Mouse (Mus musculus) bone marrow macrophage, adult 2 months (primary cell): ENCODE data around the gene Trim9. TPM values are rescaled to one million over a fixed set of nuclear protein-coding genes. Genes with fewer than 3 reads are reported as not detected.

Experiments
- H3K27ac ChIP-seq: 2 replicates; pipeline ENCODE4 v1.5.1; 2012; ENCODE audit warnings: low read depth, low read length; ENCODE audit not compliant: insufficient read depth
- H3K4me1 ChIP-seq: 2 replicates; pipeline ENCODE4 v1.6.1; 2012; ENCODE audit warnings: low read length; ENCODE audit not compliant: control insufficient read depth, insufficient read depth
- H3K4me3 ChIP-seq: 2 replicates; pipeline ENCODE4 v1.5.1; 2012; ENCODE audit warnings: mild to moderate bottlenecking, low read length, moderate library complexity; ENCODE audit not compliant: insufficient read depth
- CTCF ChIP-seq: IDR thresholded peaks from 2 replicates; pipeline ENCODE4 v1.5.1; 2012; ENCODE audit warnings: low read depth, mild to moderate bottlenecking, low read length, moderate library complexity
- POLR2A ChIP-seq: IDR thresholded peaks from 2 replicates; pipeline ENCODE4 v1.6.1; 2012; ENCODE audit warnings: mild to moderate bottlenecking, low read depth, low read length, borderline replicate concordance
- polyA plus RNA-seq: library from polyadenylated mRNA; stranded (reverse); fragments of >200 nt; gene quantifications from 2 replicates; pipeline ENCODE4 v1.2.4, GENCODE M21; 2012; ENCODE audit not compliant: missing spikeins, insufficient read depth, insufficient read length

Gene Trim9
- polyA plus RNA-seq, 1 experiment, result not detected

- Histone ChIP-seq H3K27ac (no peak overlapping the region), H3K4me1 (peaks cover 8% of the 10 kb centered on the region), H3K4me3 (no peak overlapping the region)
- TF ChIP-seq POLR2A (no peak), CTCF (no peak)
Measured at GRCm38 (mm10) chr12:70223331-70223730, 124.1 kb downstream of the Trim9 start.

GRCm38 (mm10) chr12:70221425-70221824 is 126.0 kb downstream of the Trim9 start:
- TF ChIP-seq CTCF, result no peak
- no peak for TF ChIP-seq POLR2A
- H3K4me1 ChIP-seq, result peaks cover 4% of the 10 kb centered on the region; the same call in 1 of the 2 replicates
- H3K27ac ChIP-seq, result no peak overlapping the region
- no peak overlapping the region for H3K4me3 ChIP-seq

- peaks cover 4% of the 10 kb centered on the region; the same call in 1 of the 2 replicates for H3K4me1 ChIP-seq
- no peak overlapping the region for H3K4me3 ChIP-seq
- TF ChIP-seq POLR2A (no peak), CTCF (no peak)
- H3K27ac ChIP-seq, result no peak overlapping the region
Measured at GRCm38 (mm10) chr12:70218795-70219540, 128.4 kb downstream of the Trim9 start.

- TF ChIP-seq POLR2A (no peak), CTCF (no peak)
- no peak overlapping the region for H3K4me3 ChIP-seq
- H3K4me1 ChIP-seq, result peaks cover 4% of the 10 kb centered on the region; the same call in 1 of the 2 replicates
- no peak overlapping the region for H3K27ac ChIP-seq
Measured at GRCm38 (mm10) chr12:70216229-70216800, 131.1 kb downstream of the Trim9 start.

- TF ChIP-seq POLR2A (no peak), CTCF (no peak)
- Histone ChIP-seq H3K4me3 (no peak overlapping the region), H3K4me1 (peaks cover 2% of the 10 kb centered on the region; the same call in 1 of the 2 replicates)
Measured at GRCm38 (mm10) chr12:70214281-70214680, 133.1 kb downstream of the Trim9 start.

GRCm38 (mm10) chr12:70213601-70214000 is 133.8 kb downstream of the Trim9 start:
- no peaks in the 10 kb centered on the region for H3K4me1 ChIP-seq
- TF ChIP-seq POLR2A, result no peak
- no peak for TF ChIP-seq CTCF
- no peak overlapping the region for H3K4me3 ChIP-seq
- no peak overlapping the region for H3K27ac ChIP-seq

More at GRCm38 (mm10) chr12:70214281-70214680, 133.1 kb downstream of the Trim9 start:
- H3K27ac ChIP-seq, result no peak overlapping the region

GRCm38 (mm10) chr12:70212501-70212900 is 134.9 kb downstream of the Trim9 start:
- Histone ChIP-seq H3K4me3 (no peak overlapping the region), H3K27ac (no peak overlapping the region), H3K4me1 (no peaks in the 10 kb centered on the region)
- TF ChIP-seq POLR2A, result no peak

GRCm38 (mm10) chr12:70208214-70208613 is 139.2 kb downstream of the Trim9 start:
- H3K4me3 ChIP-seq, result no peak overlapping the region
- no peaks in the 10 kb centered on the region for H3K4me1 ChIP-seq
- no peak for TF ChIP-seq CTCF
- TF ChIP-seq POLR2A, result no peak
- H3K27ac ChIP-seq, result no peak overlapping the region

GRCm38 (mm10) chr12:70204433-70204832 is 143.0 kb downstream of the Trim9 start:
- Histone ChIP-seq H3K27ac (no peak overlapping the region), H3K4me3 (no peak overlapping the region), H3K4me1 (no peaks in the 10 kb centered on the region)
- TF ChIP-seq CTCF (no peak), POLR2A (no peak)

- no peaks in the 10 kb centered on the region for H3K4me1 ChIP-seq
- H3K4me3 ChIP-seq, result no peak overlapping the region
- no peak overlapping the region for H3K27ac ChIP-seq
- TF ChIP-seq POLR2A (no peak), CTCF (no peak)
Measured at GRCm38 (mm10) chr12:70201926-70202529, 145.4 kb downstream of the Trim9 start.
